Mouse (Mus musculus) MEL (cell line): ENCODE results near the gene BC051665.

Experiments
- CTCF ChIP-seq, 3 experiments: IDR thresholded peaks in 2 of 3; conservative IDR thresholded peaks in 1 of 3; 2 replicates each; pipeline ENCODE4 v1.5.1; 2011 to 2012; ENCODE audit warnings: low read length in 3 of 3, low read depth in 2 of 3, mild to moderate bottlenecking in 2 of 3, improper control_type of control experiment in 1 of 3, inconsistent platforms in 1 of 3, mixed read lengths in 1 of 3, moderate library complexity in 1 of 3; ENCODE audit not compliant: control insufficient read depth in 1 of 3, insufficient read depth in 1 of 3, poor library complexity in 1 of 3, severe bottlenecking in 1 of 3
- POLR2A ChIP-seq, 2 experiments: IDR thresholded peaks; 2 replicates each; pipeline ENCODE4 v1.6.1; 2011 to 2012; ENCODE audit warnings: low read length in 2 of 2, mild to moderate bottlenecking in 2 of 2, control low read depth in 1 of 2, improper control_type of control experiment in 1 of 2, low read depth in 1 of 2, moderate library complexity in 1 of 2; ENCODE audit not compliant: control insufficient read depth in 1 of 2, insufficient read depth in 1 of 2, poor library complexity in 1 of 2

DNA sequence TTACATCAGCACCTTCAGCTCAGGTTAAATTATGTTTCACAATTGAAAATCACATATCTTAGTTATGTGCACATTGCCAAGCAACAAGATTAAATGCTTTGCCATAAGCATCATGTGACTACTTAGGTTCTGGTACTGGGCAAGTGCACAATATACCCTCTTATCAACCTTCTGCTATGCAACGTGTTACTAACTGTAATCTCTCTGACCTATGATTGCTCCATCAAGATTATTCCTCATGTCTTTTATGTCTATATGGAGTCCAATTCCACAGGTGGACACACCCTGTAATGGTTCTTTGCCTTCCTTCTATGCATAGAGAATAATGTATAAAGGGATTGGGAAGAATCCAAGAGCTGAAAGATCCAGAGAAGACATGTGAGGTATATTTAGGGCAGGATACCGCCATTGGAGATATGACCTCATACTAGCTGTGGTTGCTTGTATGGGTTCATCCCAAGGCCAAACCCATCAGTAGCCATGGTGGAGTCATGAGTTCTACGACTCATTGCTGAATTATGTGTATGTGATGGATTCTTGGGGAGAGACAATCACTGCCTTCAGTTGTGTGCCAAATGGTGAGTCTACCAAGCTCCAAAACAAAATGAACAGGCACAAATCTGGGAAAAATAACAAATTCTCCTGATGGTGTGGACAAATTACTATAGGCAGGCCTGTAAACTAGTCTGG is 34.5 kb upstream of the BC051665 start:
- TF ChIP-seq CTCF (IDR thresholded peaks at IDR 0.05 in 2 of 3, conservative IDR thresholded peaks at IDR 0.05 in 1 of 3; ENCODE audit: control insufficient read depth in 1 of 3, insufficient read depth in 1 of 3, low read depth in 2 of 3, low read length in 3 of 3, poor library complexity in 1 of 3, severe bottlenecking in 1 of 3) (no peak), POLR2A (IDR thresholded peaks at IDR 0.05; ENCODE audit: control insufficient read depth in 1 of 2, insufficient read depth in 1 of 2, low read depth in 1 of 2, low read length in 2 of 2, poor library complexity in 1 of 2) (no peak)
